Mouse (Mus musculus) kidney, adult 18-20 months (tissue): ENCODE results near the gene Slc16a6.
A peak's percentile ranks its signal among the peaks of the same experiment; 100 is the strongest.

ENCODE experiments used
- DNase-seq: peaks from one replicate; pipeline ENCODE4 v3.0.0; 2021

Slc16a6 gene

GRCm38 (mm10) chr11:109485398-109486045 is 12.1 kb upstream of the Slc16a6 start:
- peak; percentile 85 for DNase-seq

DNA sequence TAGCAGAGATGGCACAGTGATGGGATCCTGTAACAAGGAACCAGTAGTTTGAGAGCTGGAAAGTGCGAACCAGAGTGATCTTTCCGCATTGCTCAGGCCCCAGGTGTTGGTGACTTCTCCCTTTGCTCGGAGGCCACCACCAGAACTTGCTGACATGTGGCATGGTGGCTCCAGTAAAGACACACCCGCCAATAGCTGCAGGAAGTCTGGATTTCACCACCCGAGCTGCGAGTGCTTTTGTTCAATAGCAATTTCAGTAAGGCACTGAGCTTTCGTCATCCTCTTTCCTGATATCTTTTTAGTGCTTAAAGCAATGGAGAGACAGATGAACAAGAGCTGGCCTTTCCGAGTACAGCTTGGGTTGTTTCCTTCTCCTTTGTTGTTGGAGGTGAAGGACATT is 7.0 kb upstream of the Slc16a6 start:
- no peak for DNase-seq

DNA sequence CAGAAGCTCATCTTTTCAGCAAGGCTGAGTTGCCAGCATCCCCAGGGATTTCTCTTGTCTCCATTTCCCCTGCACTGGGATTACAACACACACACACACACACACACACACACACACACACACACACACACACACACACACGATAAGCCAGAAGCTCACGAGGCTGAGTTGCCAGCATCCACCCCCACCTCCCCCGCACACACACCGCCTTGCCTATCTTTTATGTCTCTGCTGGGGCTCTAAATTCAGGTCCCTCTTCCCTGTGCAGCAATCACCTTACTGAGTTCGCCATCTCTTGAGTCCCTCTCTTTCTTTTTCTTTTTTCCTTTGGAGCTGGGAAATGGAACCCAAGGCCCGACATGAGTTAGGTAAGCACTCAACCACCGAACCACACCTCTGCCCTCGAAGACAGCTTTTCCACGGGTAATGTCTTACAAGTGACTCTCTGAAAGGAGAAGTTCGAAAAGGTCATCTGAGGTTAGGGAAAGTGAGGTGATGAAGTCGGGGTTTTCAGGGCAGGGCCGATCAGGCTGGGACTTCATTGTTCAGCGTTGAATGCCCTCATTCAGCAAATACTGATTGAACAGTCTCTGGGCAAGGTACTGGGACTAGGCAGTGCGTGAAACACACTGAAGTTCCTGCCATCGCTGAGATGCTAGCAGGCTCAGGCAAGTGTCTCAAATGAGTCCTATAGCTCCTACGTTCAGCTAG is 6.3 kb upstream of the Slc16a6 start:
- DNase-seq, result no peak

- no peak for DNase-seq
Measured at GRCm38 (mm10) chr11:109477606-109478380, 4.4 kb upstream of the Slc16a6 start.

GRCm38 (mm10) chr11:109476653-109477052 is 3.3 kb upstream of the Slc16a6 start:
- no peak for DNase-seq

GRCm38 (mm10) chr11:109476241-109476640 is 2.8 kb upstream of the Slc16a6 start:
- no peak for DNase-seq

- no peak for DNase-seq
Measured at GRCm38 (mm10) chr11:109475717-109476116, 2.3 kb upstream of the Slc16a6 start.

DNA sequence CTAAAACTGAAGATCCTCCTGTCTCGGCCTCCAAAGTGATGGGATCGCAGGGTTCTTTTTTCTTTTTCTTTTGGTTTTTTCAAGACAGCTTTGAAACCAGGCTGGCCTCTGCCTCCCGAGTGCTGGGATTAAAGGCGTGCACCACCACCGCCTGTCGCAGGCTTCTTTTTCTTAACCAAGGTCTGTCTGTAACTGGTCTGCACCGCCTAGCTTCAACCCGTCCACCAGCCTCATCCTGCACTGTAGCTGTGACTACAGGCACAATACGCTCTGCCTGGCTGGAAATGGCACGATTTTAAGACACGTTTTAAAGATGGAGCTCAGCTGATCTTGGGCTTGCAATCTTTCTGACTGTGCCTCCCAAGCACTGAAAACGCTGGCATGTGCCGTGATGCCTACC is 1.4 kb upstream of the Slc16a6 start:
- DNase-seq, result no peak

DNA sequence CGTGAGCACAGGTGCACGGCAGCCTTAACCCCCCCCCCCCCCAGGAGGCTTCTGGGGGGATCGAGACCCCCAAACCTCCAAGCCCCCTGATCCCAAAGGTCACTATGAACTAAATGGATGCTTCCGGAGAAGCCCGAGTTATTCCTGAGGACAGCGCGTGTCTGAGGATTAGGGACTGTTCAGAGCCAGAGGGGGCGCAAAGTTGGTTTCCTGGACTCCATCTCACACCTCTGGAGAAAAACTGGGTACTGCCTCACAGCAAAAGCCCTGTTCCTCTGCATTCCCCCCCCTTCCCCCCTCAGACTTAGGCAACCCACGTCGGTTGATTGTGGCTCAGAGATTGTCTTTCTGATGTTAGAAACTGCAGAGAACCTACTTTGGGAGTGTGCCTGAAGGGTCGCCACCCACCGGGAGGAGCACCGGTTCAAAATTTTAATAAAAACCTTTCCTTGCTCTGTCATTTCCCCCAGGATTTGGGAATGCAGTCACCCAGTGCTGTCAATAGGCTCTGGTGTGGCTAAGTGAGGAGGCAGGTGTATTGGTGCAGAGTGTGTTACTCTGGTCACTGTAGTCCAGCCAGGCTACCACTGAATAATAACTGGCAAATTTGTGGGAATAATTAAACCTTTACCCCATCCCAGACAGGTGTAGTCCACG is 816 bp upstream of the Slc16a6 start:
- DNase-seq, result no peak

DNA sequence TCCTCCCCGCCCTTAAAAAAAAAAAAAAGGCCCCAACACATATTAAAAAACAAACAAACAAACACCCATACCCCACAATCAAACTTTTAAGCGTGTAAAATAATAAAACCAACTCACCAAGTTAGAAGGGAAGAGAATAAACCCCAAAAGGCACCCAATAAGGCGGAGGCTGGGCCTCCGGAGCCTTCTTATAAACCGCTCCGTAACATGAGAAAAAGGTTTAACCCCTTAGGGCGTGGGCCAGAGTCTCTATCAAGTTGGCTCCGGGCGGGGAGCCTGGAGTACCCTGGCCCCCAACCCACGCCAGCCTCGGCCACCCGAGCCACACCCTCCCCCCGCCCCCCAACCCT is 602 bp downstream of the Slc16a6 start:
- no peak for DNase-seq

DNA sequence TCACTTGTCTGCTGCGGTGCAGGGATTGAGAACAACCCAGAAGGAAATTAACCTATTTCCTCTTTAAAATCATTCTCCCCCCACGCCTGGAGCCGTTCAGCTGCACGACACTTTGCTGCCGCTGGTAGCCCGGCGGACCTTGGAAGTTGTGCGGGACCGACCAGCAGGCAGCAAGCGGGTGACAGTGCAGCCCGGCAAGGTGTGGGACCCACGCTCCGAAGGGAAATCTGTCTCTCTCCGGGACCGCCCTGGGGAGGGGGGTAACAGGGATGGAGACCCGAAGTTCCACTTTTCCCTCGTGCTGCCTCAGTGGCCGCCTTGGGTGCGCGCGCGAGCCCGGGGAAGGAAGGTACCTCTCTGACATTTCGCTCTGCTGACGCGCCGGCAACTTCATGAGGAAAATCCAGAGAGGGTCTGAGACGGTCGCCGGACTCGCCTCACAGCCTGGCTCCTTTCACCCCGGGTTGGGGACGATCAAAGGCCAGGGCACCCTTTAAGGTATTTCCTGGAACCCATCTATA is 1.2 kb downstream of the Slc16a6 start:
- peak; percentile 49 for DNase-seq

DNA sequence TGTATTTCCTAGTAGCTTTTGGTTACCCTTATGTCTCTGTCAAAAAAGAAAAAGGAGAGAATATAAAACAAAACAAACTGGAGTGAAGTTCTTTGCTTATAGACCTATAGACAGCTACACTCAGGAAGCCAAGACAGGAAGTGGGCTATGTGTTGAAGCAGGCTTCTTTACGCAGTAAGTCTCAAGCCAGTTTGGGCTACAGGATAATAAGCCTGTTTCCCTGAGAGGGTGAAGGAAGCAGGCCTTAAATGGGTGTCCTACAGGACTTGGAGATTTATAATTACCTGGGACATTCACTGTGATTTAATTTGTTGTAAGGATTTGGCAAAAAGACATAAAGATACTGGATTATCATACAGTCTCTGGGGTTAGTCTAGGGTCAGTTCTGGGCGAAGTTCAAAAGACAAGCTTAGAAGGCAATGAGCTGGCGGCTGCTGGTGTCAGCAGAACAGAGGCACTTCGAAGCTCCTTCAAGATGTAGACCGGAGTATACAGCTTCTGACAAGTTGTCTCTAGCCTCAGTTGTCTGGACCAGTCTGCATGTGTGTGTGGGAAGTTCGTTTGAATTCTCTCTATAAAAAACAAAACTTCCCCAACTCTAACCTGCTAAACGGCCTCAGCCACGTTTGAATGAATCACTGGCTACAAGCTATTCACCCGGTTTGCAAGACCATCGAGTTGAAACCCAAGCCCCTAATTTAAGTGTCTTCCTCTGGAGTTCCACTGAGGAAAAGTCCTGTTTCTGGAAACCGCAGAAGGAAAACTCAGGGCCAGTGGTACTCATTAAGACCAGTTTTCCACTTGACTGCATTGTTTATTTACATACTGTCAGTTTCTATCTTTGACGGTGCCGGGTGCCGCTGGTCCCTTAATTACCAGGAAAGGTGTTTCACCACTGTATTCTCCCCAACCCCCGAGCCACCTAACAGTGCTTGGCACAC is 2.2 kb downstream of the Slc16a6 start:
- peak; percentile 27 for DNase-seq

DNA sequence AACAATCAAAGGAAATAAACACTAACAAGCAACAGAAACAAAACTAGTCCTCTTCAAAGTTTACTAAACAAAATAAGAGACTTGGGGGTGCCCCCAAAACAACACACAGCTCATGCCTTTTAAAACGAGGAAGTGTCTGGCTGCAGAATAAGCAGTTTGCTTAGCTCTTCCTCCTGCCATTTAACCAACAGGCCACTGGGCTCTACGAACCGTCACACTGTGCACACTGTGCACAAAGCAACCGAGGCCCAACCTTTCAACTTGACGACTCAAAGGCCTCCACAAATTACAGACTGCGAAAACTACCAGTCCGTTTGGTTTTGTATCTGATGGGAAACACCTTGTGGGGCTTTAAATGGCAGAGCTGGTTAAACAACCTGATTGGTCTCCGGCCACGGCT is 3.2 kb downstream of the Slc16a6 start:
- no peak for DNase-seq

DNA sequence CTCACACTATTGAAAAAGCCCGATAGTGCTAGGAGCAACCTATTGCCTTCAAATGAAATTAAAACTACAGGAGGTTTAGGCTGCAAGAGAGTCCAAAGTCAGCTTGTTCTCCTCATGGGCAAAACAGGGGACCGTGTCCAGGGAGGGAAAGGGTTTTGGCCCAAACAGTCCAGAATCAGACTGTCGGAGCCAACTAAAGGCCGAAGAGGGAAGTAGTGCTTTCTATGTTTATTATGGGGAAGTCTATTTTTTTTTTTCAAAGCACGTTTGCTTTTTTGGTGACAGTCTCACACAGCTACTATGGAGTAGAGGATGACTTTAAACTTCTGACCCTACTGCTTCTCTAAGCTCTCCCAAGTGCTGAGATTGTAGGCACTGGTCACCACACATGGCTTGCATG is 5.3 kb downstream of the Slc16a6 start:
- DNase-seq, result no peak

GRCm38 (mm10) chr11:109466987-109467386 is 6.4 kb downstream of the Slc16a6 start:
- DNase-seq, result no peak

DNA sequence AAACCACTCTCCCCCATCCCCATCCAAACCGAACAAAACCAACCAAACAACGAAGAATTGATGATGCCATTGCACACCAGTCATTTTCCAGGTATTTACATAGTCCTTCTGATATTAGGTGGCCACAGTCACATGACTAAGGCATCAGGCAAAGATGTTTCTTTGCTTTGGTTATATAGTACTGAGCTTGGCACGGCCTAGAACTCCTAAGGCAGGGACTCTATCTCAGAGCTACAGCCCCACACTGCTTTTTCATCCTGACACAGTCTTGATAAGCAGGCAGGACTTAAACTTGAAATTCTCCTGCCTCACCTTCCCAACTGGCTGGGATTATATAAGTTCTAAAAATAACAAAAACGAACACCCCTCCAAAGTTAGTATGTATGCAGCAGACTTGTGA is 8.3 kb downstream of the Slc16a6 start:
- no peak for DNase-seq

GRCm38 (mm10) chr11:109460586-109460985 is 12.8 kb downstream of the Slc16a6 start:
- no peak for DNase-seq

DNA sequence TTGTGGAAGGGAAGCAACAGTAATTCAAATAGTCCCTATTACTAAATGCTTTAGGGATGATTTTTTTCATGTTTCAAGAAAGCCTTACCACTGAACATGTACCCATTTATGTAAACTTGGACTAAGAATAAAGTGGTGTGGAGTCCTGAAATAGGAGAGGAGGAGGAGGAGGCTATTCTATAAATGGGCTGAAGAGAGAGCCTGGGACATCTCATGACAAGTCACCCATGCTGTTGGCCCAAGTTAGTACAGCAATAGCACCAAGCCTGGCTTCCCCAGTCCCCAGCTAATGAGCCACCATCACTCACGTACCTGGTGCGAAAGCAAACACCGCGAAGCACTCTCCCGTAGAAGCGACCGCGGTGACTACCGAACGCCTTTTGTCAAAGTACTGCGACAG is 15.2 kb downstream of the Slc16a6 start:
- no peak for DNase-seq

DNA sequence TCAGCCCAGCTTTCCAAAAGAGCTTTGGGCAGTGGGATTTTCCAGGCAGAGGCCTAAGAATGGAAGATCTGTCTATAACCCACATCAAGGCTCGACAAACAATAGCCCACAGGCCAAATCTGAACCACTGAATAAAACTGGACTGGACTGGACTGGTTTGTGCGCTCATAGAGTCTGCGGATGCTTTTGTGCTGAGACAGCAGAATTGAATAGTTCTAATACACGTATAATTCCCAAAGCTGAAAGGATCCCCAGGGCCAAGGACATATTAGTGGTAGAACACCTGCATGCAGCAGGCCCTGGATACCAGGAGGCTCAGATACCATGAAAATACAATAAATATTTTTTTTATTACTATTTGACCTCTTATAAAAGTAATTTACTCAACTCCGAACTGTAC is 17.1 kb downstream of the Slc16a6 start:
- no peak for DNase-seq

- DNase-seq, result no peak
Measured at GRCm38 (mm10) chr11:109451169-109451568, 22.2 kb downstream of the Slc16a6 start.

GRCm38 (mm10) chr11:109445438-109446035 is 27.9 kb downstream of the Slc16a6 start:
- peak; percentile 25 for DNase-seq

GRCm38 (mm10) chr11:109444600-109444999 is 28.8 kb downstream of the Slc16a6 start:
- peak; percentile 20 for DNase-seq
